Mouse (Mus musculus): ENCODE results near the gene Spin1. TPM values are rescaled to one million over a fixed set of nuclear protein-coding genes. Genes with fewer than 3 reads are reported as not detected.

Spin1 gene
- 22.8 TPM for polyA plus RNA-seq (2014; fragmentation: Illumina TruSeq; extraction: RNeasy Lipid Tissue Mini Kit (QIAGEN cat#74804); ENCODE audit: low read depth, low replicate concordance)

DNA sequence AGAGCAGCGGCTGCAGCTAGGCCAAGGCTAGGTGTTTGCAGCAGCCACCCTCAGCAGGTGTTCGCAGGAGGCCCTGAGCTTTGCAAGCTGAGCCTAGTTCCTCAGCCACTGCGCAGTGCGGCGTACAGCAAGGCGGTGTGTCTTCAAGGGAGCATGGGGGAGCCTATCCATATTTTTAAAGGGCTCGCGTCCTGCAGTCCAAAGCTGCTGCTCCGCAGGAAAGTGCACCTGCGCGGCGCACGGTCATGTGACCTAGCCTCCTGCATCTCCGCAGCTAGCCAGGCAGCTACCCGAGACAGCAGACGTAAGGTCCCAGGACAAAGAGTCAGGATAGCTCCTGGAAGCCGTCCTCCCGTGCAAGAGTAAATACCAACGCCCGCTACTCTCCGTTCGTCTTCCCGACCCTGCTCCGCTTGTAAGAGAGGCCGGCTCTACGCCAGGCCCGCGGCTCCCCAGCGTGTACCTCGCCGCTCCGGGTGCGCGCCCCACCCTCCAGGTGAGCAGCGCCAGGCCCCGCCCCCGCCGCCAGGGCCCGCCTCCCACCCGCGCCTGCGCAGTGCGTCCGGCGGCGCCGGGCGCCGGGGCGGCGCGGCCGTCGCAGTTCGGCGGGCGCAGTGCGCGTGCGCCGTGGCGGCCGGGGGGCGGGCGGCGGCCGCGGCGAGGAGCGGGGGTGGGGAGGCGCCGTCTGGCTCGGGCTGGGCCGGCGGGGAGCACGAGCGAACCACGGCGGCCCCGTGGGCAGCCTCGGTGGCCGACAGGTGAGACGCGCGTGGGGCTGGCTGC, at the start of gene Spin1:
TSS of gene Spin1 (plus strand) at position 648 of the 783 bp plus-strand sequence.

DNA sequence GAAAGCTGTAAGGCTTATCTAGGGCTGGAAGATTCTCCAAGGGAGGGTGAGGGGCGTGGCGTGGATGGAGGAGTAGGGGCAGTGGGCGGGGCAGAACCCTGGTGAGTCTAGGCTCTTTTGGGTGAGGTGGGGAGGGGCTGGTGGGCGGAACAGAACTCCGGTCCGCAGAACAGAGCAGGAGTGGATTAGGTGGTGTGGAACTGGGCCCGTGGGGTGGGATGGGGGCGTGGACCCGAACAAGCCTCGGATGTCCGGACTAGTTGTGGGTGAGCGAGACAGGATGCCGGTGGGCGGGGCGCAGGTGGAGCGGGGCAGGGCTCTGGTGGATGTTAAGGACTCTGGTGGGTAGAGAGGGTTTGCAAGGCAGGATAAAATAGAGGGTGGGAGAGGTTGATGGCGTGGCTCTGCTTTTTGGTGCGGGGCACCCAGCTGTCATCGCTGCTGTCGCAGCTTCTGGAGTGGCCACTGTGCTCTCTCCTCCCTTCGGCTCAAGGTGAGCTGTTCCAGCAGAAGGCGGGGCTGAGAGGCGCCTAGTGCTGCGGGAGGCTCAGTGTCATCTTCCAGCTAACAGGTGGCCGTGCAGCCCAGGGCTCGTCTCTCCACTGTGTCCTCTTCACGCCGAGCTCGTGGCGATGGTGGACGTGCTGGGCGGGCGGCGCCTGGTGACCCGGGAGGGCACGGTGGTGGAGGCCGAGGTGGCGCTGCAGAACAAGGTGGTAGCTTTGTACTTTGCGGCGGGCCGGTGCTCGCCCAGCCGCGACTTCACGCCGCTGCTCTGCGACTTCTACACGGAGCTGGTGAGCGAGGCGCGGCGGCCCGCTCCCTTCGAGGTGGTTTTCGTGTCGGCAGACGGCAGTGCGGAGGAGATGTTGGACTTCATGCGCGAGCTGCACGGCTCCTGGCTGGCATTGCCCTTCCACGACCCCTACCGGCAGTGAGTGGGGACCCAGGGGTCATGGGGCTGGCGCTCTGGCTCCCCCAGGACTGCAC, 70.3 kb downstream of the Spin1 start, which contains the start of gene Nxnl2:
TSS of gene Nxnl2 (plus strand) at position 332 of the 990 bp plus-strand sequence.

Other genes starting within 250 kb of the Spin1 start
- 0.81 TPM for gene Nxnl2, start 70.1 kb downstream of the Spin1 start, polyA plus RNA-seq (2014; fragmentation: Illumina TruSeq; extraction: RNeasy Lipid Tissue Mini Kit (QIAGEN cat#74804); ENCODE audit: low read depth, low replicate concordance)